Mouse (Mus musculus) adrenal gland (tissue): Measurements from ENCODE around the gene Olfr1396.
"Not testable (repeated sequence)": the region's sequence is repeated elsewhere in the genome, so short reads cannot be mapped to it uniquely, and the experiment has no call there.

Experiments
- intact Hi-C: fragments of 180-260 bp; cut with DNase I; formaldehyde crosslinking; loops from one replicate; pipeline ENCODE4 v1.15.1; 2025

Gene Olfr1396

DNA sequence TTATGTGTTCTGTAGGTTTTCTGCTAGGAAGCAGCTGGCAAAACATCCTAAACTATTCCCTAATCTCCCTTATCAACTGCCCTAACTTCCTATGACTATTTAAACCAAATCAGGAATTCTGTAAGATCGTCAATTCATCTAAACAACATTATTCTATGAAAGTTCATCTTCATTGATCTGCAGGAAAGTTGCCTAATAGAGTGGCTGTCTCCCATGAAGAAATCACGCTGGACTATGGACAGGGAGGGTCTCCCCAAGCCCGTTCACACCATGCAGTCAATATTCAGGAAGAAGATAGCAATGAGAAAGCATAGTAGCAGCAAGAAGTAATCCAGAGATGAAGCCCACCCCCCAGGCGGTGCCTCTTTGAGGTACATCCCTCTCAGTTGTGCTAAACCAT lies 23.5 kb downstream of the Olfr1396 start:
- intact Hi-C loops: no loop called here

DNA sequence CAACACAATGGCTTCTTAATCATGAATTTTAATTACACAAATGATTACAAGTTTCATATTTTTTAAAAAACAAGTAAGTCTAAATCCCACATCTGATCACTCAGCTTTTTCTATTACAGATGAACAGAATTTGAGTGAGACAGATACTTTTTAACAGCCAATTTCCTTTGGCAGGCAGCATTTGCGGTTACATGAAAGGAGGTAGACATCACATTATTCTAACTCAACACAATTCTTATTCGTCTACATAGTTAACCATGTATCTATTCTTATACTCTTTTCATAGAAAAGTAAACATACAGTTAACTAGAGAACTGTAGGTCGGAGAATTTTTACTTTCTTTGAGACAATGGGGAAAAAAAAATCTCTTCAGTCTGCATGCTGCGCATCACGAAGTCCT lies 24.1 kb downstream of the Olfr1396 start:
- intact Hi-C loops: no loop called here

GRCm38 (mm10) chr11:49089735-49090507 lies 24.8 kb downstream of the Olfr1396 start:
- intact Hi-C loops: no loop called here

DNA sequence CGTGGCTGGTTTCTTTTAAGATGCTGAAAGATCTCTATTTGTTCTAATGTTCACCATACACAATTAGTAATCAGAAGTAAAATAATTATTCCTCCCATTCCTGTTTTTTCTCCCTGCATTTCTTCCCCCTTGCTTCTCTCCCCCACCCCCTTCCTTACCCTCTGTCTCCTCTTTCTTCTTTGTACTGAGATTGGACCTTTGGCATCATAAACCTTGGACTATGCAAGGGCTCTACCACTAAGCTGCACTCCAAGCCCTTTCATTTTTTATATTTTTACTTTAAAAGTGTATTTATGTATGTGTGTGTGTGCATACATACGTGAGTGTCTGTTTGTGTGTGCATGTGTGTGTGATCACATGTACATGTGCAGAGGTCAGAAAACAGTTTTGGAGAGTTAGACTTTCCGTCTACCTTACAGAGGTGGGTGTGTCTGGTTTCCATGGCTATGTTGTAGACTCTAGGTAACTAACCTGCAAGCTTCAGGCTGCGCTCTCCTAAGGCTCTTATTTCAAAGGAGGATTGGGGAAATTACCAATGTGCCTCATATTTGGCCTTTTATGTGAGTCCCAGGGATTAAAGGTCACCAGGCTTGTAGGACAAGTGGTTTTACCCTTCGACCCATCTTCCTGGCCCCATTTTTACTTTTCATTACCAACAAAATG lies 25.6 kb downstream of the Olfr1396 start:
- intact Hi-C loops: no loop called here

GRCm38 (mm10) chr11:49087830-49088616 lies 26.7 kb downstream of the Olfr1396 start:
- intact Hi-C loops: no loop called here

- intact Hi-C loops: no loop called here
These were observed 27.8 kb downstream of the Olfr1396 start for GRCm38 (mm10) chr11:49086858-49087361.

GRCm38 (mm10) chr11:49084875-49085274 lies 29.8 kb downstream of the Olfr1396 start:
- intact Hi-C loops: loop anchor here (5.0 kb wide), 1 partner anchor 88 kb away; no protein-coding TSS in a partner anchor

DNA sequence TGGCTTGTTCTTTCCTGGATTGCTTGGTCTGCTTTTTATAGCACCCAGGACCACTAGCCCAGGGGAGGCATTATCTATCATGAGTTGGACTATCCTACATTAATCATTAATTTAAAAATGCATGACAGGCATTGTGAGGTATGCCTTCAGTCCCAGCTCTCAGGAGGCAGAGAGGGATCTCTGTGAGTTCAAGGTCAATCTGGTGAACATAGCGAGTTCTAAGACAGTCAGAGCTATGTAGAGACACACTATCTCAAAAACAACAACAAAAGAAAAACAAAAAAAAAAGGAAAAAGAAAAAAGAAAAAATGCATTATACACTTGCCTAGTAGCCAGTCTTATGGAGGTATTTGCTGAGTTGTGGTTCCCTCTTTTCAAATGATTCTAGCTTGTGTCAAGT lies 30.3 kb downstream of the Olfr1396 start:
- intact Hi-C loops: loop anchor here (5.0 kb wide), 1 partner anchor 87 kb away; no protein-coding TSS in a partner anchor

GRCm38 (mm10) chr11:49083808-49084207 lies 30.9 kb downstream of the Olfr1396 start:
- intact Hi-C loops: loop anchor here (5.0 kb wide), 1 partner anchor 87 kb away; no protein-coding TSS in a partner anchor

- intact Hi-C loops: loop anchor here (5.0 kb wide), 1 partner anchor 86 kb away; no protein-coding TSS in a partner anchor
These were observed 31.5 kb downstream of the Olfr1396 start for GRCm38 (mm10) chr11:49083146-49083545.

DNA sequence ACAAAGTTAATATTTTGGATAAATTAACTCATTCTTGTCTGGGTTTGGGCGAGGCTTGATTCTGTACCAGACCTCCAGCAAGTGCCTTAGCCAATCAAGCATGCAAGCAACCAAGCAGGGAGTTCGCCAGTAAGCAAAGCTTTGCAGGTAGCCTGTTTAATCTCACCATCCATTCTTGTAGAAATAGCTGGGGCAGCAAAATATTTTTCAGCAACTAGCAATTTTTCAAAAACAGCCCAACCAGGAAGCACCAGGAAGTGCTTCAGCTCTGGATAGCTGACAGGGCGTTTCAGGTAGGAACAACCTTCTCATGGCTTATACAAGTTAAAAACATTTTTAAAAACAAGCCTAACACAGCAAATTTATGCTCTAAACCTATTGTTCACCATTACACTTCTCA lies 32.8 kb downstream of the Olfr1396 start:
- intact Hi-C loops: loop anchor here (5.0 kb wide), 1 partner anchor 85 kb away; no protein-coding TSS in a partner anchor

DNA sequence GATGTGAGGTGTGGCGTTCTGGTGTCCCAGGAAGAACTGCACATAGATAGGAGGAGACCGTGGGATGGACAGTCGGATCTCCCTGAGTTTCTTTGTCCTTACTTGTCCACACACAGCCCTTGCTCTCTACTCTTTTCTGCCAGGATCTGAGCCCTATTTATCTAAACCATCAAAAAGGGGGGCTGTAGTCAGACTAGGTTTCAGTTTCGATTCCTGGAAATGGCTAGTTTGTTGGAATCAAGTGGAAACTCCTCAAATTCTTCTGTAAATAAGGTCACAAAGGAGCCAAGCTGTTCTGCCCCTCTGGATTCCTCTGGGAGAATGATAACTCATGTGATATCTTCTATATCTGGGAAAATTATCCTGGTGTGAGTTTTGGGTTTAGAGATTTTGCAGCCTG lies 33.3 kb downstream of the Olfr1396 start:
- intact Hi-C loops: loop anchor here (5.0 kb wide), 1 partner anchor 84 kb away; no protein-coding TSS in a partner anchor

DNA sequence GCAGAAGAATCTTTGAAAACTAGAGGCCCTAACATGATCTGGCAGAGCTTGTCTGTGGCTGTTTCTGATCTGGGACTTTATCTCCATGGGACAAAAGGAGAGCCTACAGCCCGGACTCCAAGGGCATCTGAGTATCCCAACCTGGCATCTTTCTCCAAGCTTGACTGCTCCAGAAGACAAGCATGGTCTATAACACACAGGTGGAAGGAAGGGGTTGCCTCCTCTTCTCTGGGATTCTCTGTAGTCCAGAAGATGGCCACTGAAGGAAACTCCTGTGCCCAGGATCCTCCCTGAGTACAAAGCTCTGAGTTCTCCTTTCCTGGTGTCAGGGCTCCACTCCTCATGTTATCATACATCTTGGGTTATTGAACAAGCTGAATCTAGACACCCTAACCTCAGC lies 34.0 kb downstream of the Olfr1396 start:
- intact Hi-C loops: loop anchor here (5.0 kb wide), 1 partner anchor 83 kb away; no protein-coding TSS in a partner anchor

GRCm38 (mm10) chr11:49078719-49079118 lies 36.0 kb downstream of the Olfr1396 start:
- intact Hi-C loops: loop anchor here (1.0 to 10.0 kb wide), 2 partner anchors 156 to 174 kb away; partner anchors contain the start of gene Gm5431

DNA sequence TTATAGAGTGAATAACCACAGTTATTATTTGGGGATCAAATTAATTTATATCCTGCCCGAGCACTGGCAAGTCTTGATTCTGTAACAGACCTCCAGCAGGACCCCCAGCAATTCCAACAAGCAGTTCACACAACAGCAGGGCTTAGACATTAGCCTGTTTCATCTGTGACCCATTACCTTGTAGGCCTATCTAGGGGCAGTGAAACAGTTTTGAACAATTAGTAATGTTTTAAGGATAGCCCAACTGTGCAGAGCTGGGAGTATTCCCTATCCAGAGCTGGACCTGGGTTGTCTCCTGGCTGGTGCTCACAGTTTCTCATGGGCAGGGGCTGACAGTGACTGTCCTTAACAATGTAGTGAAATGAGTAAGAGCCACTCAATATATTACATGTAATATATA lies 37.7 kb downstream of the Olfr1396 start:
- intact Hi-C loops: loop anchor here (10.0 kb wide), 1 partner anchor 172 kb away; the partner anchor contains the start of gene Gm5431

GRCm38 (mm10) chr11:49076001-49076757 lies 38.5 kb downstream of the Olfr1396 start, which contains the start of gene Ifi47:
Gene Ifi47 (plus strand): TSS chr11:49076587.
- intact Hi-C loops: loop anchor here (10.0 kb wide), 1 partner anchor 171 kb away; the partner anchor contains the start of gene Gm5431

DNA sequence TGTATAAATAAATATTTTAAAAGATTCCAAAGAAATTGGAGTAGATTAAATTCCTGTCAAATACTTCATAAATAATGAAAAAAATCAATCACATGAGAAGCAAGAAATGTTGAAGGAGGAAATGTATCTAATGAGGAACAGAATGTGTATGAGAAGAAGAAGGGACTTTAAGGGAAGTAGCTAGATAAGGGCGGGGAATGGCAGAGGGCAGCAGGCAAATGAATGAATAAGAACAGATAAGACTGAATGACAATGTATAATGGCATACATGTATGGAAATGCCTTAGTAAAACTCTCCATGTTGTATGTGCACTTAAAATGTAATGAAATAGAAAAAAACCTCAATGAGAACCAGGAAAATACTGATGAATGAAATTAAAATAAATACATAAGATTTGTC lies 46.3 kb downstream of the Olfr1396 start:
- intact Hi-C loops: loop anchor here (5.0 kb wide), 1 partner anchor 71 kb away; no protein-coding TSS in a partner anchor

DNA sequence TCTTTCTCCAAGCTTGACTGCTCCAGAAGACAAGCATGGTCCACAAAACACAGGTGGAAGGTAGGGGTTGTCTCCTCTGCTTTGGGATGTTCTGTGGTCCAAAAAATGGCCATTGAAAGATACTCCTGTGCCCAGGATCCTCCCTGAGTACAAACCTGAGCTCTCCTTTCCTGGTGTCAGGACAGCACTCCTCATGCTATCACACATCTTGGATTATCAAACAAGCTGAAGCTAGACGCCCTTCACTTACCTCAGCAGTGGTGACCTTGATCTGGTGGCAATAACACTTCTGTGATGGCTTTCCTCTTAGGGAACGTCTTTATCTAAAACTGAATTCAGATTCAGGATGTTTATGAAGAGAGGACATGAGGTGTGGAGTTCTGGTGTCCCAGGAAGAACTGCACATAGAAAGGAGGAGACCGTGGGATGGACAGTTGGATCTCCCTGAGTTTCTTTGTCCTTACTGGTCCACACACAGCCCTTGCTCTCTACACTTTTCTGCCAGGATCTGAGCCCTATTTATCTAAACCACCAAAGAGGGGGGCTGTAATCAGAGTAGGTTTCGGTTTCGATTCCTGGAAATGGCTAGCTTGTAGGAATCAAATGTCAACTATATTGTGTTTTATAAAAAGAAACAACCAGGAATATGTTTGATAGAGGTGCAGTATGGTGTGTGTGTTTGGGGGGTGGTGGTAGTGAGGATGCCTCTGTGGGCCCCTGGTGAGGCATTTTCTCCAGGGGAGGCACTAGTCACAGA lies 50.8 kb downstream of the Olfr1396 start, which contains the start of gene Tgtp2:
TSS of gene Tgtp2 (minus strand) at position 494 of the 757 bp plus-strand sequence.
- intact Hi-C loops: not testable (repeated sequence)

DNA sequence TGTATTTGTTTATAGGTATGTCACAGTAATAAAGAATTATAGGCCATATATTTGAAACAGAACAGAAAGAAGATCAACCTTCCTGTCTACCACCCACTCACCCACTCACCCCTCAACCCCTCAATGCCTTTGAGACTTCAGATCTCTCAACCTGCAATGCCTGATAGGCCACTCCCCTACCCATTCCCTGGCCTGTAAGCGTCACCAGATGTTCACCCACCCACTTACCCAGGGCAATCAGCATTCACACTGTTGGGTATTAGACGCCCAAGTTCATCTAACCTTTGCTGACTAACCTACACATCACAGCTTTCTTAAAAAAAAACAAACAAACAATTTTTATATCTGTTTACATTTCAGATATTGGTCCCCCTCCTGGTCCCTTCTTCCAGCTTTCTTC lies 52.8 kb downstream of the Olfr1396 start:
- intact Hi-C loops: not testable (repeated sequence)
